Mouse (Mus musculus) embryonic fibroblast, embryonic 13.5 days (primary cell): Measurements from ENCODE around the gene Tmem87a.

ENCODE experiments used
- CTCF ChIP-seq: IDR thresholded peaks from 2 replicates; pipeline ENCODE4 v1.5.1; 2011; ENCODE audit warnings: mild to moderate bottlenecking, control low read depth, low read length, moderate library complexity, borderline replicate concordance; ENCODE audit not compliant: insufficient read depth
- POLR2A ChIP-seq: IDR thresholded peaks from 2 replicates; pipeline ENCODE4 v1.6.1; 2011; ENCODE audit warnings: low read depth, mild to moderate bottlenecking, control low read depth, low read length, moderate library complexity

GRCm38 (mm10) chr2:120331575-120331974, 72.3 kb downstream of the Tmem87a start:
- TF ChIP-seq CTCF (no peak), POLR2A (no peak)
